In the genomic region with DNA sequence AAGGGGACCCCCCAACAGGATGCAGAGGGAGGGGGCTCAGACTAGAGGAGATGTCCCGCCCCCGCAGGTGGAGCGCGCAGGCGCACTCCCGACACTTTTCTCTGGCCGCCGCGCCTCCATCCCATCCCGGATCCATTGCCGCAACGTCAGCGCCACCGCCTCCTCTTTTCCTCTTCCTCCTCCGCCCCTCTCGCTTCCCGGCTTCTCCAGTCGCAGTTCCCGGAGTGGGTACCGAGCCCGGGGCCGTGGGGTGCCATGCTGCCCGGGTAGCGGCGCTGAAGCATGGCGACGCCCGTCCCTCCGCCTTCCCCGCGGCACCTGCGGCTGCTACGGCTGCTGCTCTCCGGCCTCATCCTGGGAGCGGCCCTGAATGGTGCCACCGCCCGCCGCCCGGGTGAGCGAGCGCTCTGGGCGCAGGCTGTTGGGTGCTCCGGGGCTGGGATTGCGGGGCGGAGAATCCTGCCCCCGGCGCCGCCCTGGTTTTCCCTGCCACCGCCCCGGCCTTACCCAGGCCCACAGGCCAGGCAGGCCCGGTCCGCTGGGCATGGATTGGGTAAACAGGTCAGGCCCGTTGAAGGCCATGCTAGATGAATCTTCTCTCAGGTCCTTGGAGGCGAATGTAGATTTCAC, we compare ENCODE assay signal across 9 mouse cellular contexts. TPM values are rescaled to one million over a fixed set of nuclear protein-coding genes. Genes with fewer than 3 reads are reported as not detected.
DNase-seq lines count a peak whose midpoint lies in the region; ATAC-seq and TF ChIP-seq lines count a peak whose summit lies in the region.
"Had no signal": no experiment of that assay in that cellular context is flagged by ENCODE, and none has a peak within 500 bp of the region (broad histone marks: within the 10 kb centered on the region; RNA-seq: fewer than 3 reads in every experiment).

No protein-coding gene starts in this region.

- TF ChIP-seq POLR2A in spleen, adult 2 months (IDR thresholded peaks at IDR 0.05; ENCODE audit: low read depth, low read length): no peak

- DNase-seq in spleen, adult 2 months (ENCODE audit: low read depth in 1 of 2, low spot score in 2 of 2): no peak
- no peak for DNase-seq in spleen, postnatal 14 days (ENCODE audit: low spot score in 2 of 2)
- DNase-seq in forebrain, embryonic 10.5 days (ENCODE audit: extremely low spot score, low spot score): peak; percentile 70
- DNase-seq in kidney, postnatal 10 days: peak; percentile 84
- peak; percentile 30 for DNase-seq in naive thymus-derived CD4-positive, alpha-beta T cell, adult 2 months (ENCODE audit: low read depth)
- peak; percentile 73 for DNase-seq in testis, postnatal 10 days (ENCODE audit: low spot score)

- ATAC-seq in heart, embryonic 15.5 days (replicated peaks; ENCODE audit: insufficient number of reproducible peaks, insufficient read depth, low FRiP score, low read depth): peak; percentile 65; the same call in 1 of the 2 replicates
- ATAC-seq in limb, embryonic 15.5 days (ENCODE audit: insufficient number of reproducible peaks, low FRiP score, low TSS enrichment, low read depth): 0 out of 2 replicates have a peak, but pooled peaks have one; percentile 25

- H3K27me3 ChIP-seq in spleen, adult 2 months (ENCODE audit: control insufficient read depth, insufficient read depth, low read length): peaks cover 8% of the 10 kb centered on the region
- peaks cover 67% of the 10 kb centered on the region for H3K27me3 ChIP-seq in forebrain, embryonic 10.5 days (ENCODE audit: poor library complexity, severe bottlenecking)
- H3K27me3 ChIP-seq in heart, embryonic 15.5 days: peaks cover 80% of the 10 kb centered on the region
- H3K27me3 ChIP-seq in limb, embryonic 15.5 days: peaks cover 93% of the 10 kb centered on the region

- H3K4me2 ChIP-seq in heart, embryonic 15.5 days: peak overlapping the region; percentile 70
- peak overlapping the region; percentile 82 for H3K4me2 ChIP-seq in limb, embryonic 15.5 days

- H3K4me1 ChIP-seq in spleen, adult 2 months (ENCODE audit: control insufficient read depth, insufficient read depth, insufficient read length): peaks cover 6% of the 10 kb centered on the region; the same call in 1 of the 2 replicates
- H3K4me1 ChIP-seq in forebrain, embryonic 10.5 days: peaks cover 32% of the 10 kb centered on the region
- H3K4me1 ChIP-seq in heart, embryonic 15.5 days (replicated peaks): peaks cover 10% of the 10 kb centered on the region
- peaks cover 21% of the 10 kb centered on the region for H3K4me1 ChIP-seq in limb, embryonic 15.5 days

- H3K4me3 ChIP-seq in spleen, adult 2 months (ENCODE audit: extremely low read depth, insufficient read depth, insufficient read length): peak overlapping the region; percentile 32; the same call in 1 of the 2 replicates
- H3K4me3 ChIP-seq in forebrain, embryonic 10.5 days: peak overlapping the region; percentile 88
- H3K4me3 ChIP-seq in heart, embryonic 15.5 days: peak overlapping the region; percentile 60
- H3K4me3 ChIP-seq in limb, embryonic 15.5 days: peak overlapping the region; percentile 64

- no peak overlapping the region for H3K27ac ChIP-seq in spleen, adult 2 months (ENCODE audit: insufficient read depth, low read length)
- H3K27ac ChIP-seq in forebrain, embryonic 10.5 days: peak overlapping the region; percentile 88
- H3K27ac ChIP-seq in heart, embryonic 15.5 days: peak overlapping the region; percentile 4; the same call in 1 of the 2 replicates
- H3K27ac ChIP-seq in limb, embryonic 15.5 days: no peak overlapping the region

- H3K9ac ChIP-seq in heart, embryonic 15.5 days: peak overlapping the region; percentile 60
- peak overlapping the region; percentile 55 for H3K9ac ChIP-seq in limb, embryonic 15.5 days

- 8% methylated on average over 48 of the region's 54 CpGs for WGBS in spleen, adult 2 months
- 1% methylated on average over 54 of the region's 54 CpGs for WGBS in forebrain, embryonic 10.5 days
- WGBS in heart, embryonic 15.5 days: 1% methylated on average over 52 of the region's 54 CpGs
- WGBS in limb, embryonic 15.5 days: 1% methylated on average over 53 of the region's 54 CpGs

- no peak for TF ChIP-seq CTCF in spleen, adult 2 months (IDR thresholded peaks at IDR 0.05; ENCODE audit: extremely low read depth, insufficient read depth, insufficient read length, insufficient replicate concordance)

- H3K9me3 ChIP-seq in forebrain, embryonic 10.5 days: no peaks in the 10 kb centered on the region
- H3K9me3 ChIP-seq in heart, embryonic 15.5 days (replicated peaks): no peaks in the 10 kb centered on the region
- no peaks in the 10 kb centered on the region for H3K9me3 ChIP-seq in limb, embryonic 15.5 days
- H3K9me3 ChIP-seq: G1E had no signal

- H3K36me3 ChIP-seq in spleen, adult 2 months (ENCODE audit: control insufficient read depth, insufficient read depth, low read length): no peaks in the 10 kb centered on the region
- H3K36me3 ChIP-seq in forebrain, embryonic 10.5 days (replicated peaks): peaks cover 11% of the 10 kb centered on the region
- H3K36me3 ChIP-seq in heart, embryonic 15.5 days: no peaks in the 10 kb centered on the region
- H3K36me3 ChIP-seq in limb, embryonic 15.5 days: no peaks in the 10 kb centered on the region
- H3K36me3 ChIP-seq: G1E had no signal

RNA-seq across cellular contexts. Expression of a gene that starts 3.9 kb away (rescaled TPM):
- polyA plus RNA-seq in spleen, adult 2 months (2012; rRNA removed): 31.0 and 36.5 TPM in 2 replicates
- polyA plus RNA-seq in forebrain, embryonic 10.5 days (2016; fragmentation: Nextera tagmentation; extraction: Ambion mirVana): 53.4 and 62.2 TPM in 2 replicates
- 28.8 and 41.6 TPM in 2 replicates for polyA plus RNA-seq in heart, embryonic 15.5 days (2015; fragmentation: Nextera tagmentation; extraction: Ambion mirVana)
- 51.7 and 54.3 TPM in 2 replicates for polyA plus RNA-seq in limb, embryonic 15.5 days (2015; fragmentation: Nextera tagmentation; extraction: Ambion mirVana)
- polyA plus RNA-seq: G1E had no signal

RNA-seq across cellular contexts. Expression of a gene that starts 7.4 kb away (rescaled TPM):
- 5.0 and 5.9 TPM in 2 replicates for polyA plus RNA-seq in spleen, adult 2 months (2012; rRNA removed)
- 0.11 TPM in 1 of 2 replicates, not detected in the other for polyA plus RNA-seq in forebrain, embryonic 10.5 days (2016; fragmentation: Nextera tagmentation; extraction: Ambion mirVana)
- 1.8 and 4.6 TPM in 2 replicates for polyA plus RNA-seq in heart, embryonic 15.5 days (2015; fragmentation: Nextera tagmentation; extraction: Ambion mirVana)
- polyA plus RNA-seq in limb, embryonic 15.5 days (2015; fragmentation: Nextera tagmentation; extraction: Ambion mirVana): 4.2 and 11.7 TPM in 2 replicates

RNA-seq across cellular contexts. Expression of a gene that starts 20.0 kb away (rescaled TPM):
- polyA plus RNA-seq in spleen, adult 2 months (2012; rRNA removed): 2.4 and 3.7 TPM in 2 replicates
- polyA plus RNA-seq in forebrain, embryonic 10.5 days (2016; fragmentation: Nextera tagmentation; extraction: Ambion mirVana): not detected in 2 replicates
- polyA plus RNA-seq in heart, embryonic 15.5 days (2015; fragmentation: Nextera tagmentation; extraction: Ambion mirVana): 0.08 and 0.15 TPM in 2 replicates
- 0.18 TPM in 1 of 2 replicates, not detected in the other for polyA plus RNA-seq in limb, embryonic 15.5 days (2015; fragmentation: Nextera tagmentation; extraction: Ambion mirVana)
- polyA plus RNA-seq: G1E had no signal

RNA-seq across cellular contexts. Expression of a gene that starts 25.4 kb away (rescaled TPM):
- 61.1 and 67.6 TPM in 2 replicates for polyA plus RNA-seq in spleen, adult 2 months (2012; rRNA removed)
- polyA plus RNA-seq in forebrain, embryonic 10.5 days (2016; fragmentation: Nextera tagmentation; extraction: Ambion mirVana): 8.8 and 9.0 TPM in 2 replicates
- 3.5 and 5.6 TPM in 2 replicates for polyA plus RNA-seq in heart, embryonic 15.5 days (2015; fragmentation: Nextera tagmentation; extraction: Ambion mirVana)
- polyA plus RNA-seq in limb, embryonic 15.5 days (2015; fragmentation: Nextera tagmentation; extraction: Ambion mirVana): 4.2 and 5.9 TPM in 2 replicates

RNA-seq across cellular contexts. Expression of a gene that starts 31.0 kb away (rescaled TPM):
- polyA plus RNA-seq in spleen, adult 2 months (2012; rRNA removed): 6.7 and 9.4 TPM in 2 replicates
- 93.7 and 96.1 TPM in 2 replicates for polyA plus RNA-seq in forebrain, embryonic 10.5 days (2016; fragmentation: Nextera tagmentation; extraction: Ambion mirVana)
- 15.4 and 25.5 TPM in 2 replicates for polyA plus RNA-seq in heart, embryonic 15.5 days (2015; fragmentation: Nextera tagmentation; extraction: Ambion mirVana)
- 30.5 and 31.9 TPM in 2 replicates for polyA plus RNA-seq in limb, embryonic 15.5 days (2015; fragmentation: Nextera tagmentation; extraction: Ambion mirVana)

Comparison
In these comparisons a context has a peak if more than half of its experiments do, and no peak if none do; other contexts are left out.
1. DNase-seq: peak in forebrain, embryonic 10.5 days (single experiment), kidney, postnatal 10 days (single experiment), naive thymus-derived CD4-positive, alpha-beta T cell, adult 2 months (single experiment) and testis, postnatal 10 days (single experiment); none in spleen, adult 2 months (0 of 2) and spleen, postnatal 14 days (0 of 2).
2. H3K27ac ChIP-seq: peak in forebrain, embryonic 10.5 days (single experiment) and heart, embryonic 15.5 days (single experiment); none in spleen, adult 2 months (single experiment) and limb, embryonic 15.5 days (single experiment).
3. H3K4me3 ChIP-seq: peak in every context shown above with its lines; median percentile 88 in forebrain, embryonic 10.5 days; 64 in limb, embryonic 15.5 days; 60 in heart, embryonic 15.5 days; 32 in spleen, adult 2 months.